Mouse (Mus musculus): ENCODE measurements around the gene Wdcp.

- TF ChIP-seq CTCF (IDR thresholded peaks at IDR 0.05; ENCODE audit: control insufficient read depth, insufficient read depth, insufficient replicate concordance, low read depth, low read length) (no peak), POLR2A (IDR thresholded peaks at IDR 0.05; ENCODE audit: control insufficient read depth, low read depth, low read length) (no peak)
Measured at GRCm38 (mm10) chr12:4841392-4841887, 1.7 kb upstream of the Wdcp start, which contains the start of gene Fkbp1b.
